In the genomic region with DNA sequence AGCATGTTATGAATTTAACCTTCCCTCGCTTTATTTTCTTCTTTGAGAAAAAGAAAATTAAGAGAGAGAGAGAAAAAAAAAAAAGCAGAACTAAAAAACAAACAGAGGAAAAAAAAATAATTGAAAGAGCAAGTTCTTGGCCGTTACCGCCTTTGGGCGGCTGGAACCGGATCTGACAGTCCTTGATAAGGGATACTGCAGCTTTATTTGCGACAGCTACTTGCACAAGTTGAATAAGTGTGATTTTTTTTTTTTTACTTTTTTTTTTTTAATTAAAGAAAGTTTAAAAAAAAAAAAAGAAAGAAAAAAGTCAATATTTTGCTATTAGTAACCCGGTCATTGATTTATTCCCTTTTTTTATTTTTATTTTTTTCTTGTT, we compare ENCODE assay signal across 11 mouse cellular contexts.
DNase-seq lines count a peak whose midpoint lies in the region; ATAC-seq and TF ChIP-seq lines count a peak whose summit lies in the region.
"Had no signal": no experiment of that assay in that cellular context is flagged by ENCODE, and none has a peak within 500 bp of the region (broad histone marks: within the 10 kb centered on the region; RNA-seq: fewer than 3 reads in every experiment).

No protein-coding gene starts in this region.

- H3K9me3 ChIP-seq in heart, postnatal 0 days (replicated peaks; ENCODE audit: control insufficient read depth, low read length) = no peaks in the 10 kb centered on the region
- no peaks in the 10 kb centered on the region for H3K9me3 ChIP-seq in heart, embryonic 12.5 days (replicated peaks)
- no peaks in the 10 kb centered on the region for H3K9me3 ChIP-seq in liver, embryonic 12.5 days (replicated peaks)

- no peak overlapping the region for H3K27ac ChIP-seq in heart, postnatal 0 days (ENCODE audit: low read depth)
- H3K27ac ChIP-seq in heart, embryonic 12.5 days (ENCODE audit: poor library complexity, severe bottlenecking) = no peak overlapping the region
- peak overlapping the region; percentile 96 for H3K27ac ChIP-seq in liver, embryonic 12.5 days

- no peak for ATAC-seq in heart, postnatal 0 days (ENCODE audit: insufficient read depth, low read depth)
- no peak for ATAC-seq in heart, embryonic 12.5 days (ENCODE audit: insufficient number of reproducible peaks, low FRiP score)
- no peak; the same call in 1 of the 2 replicates for ATAC-seq in liver, embryonic 12.5 days
- ATAC-seq: CD4-positive, CD25-positive, alpha-beta regulatory T cell, adult 4 months had no signal

- peak; percentile 56 for DNase-seq in heart, postnatal 0 days (ENCODE audit: low spot score)
- peak; percentile 65 for DNase-seq in ovary, postnatal 36 days (ENCODE audit: low spot score)
- DNase-seq in ovary, postnatal 10 days (ENCODE audit: low spot score) = no peak
- no peak for DNase-seq in right cerebral cortex, postnatal 4 days
- DNase-seq in thymus, postnatal 0 days (ENCODE audit: low spot score) = no peak
- DNase-seq in thymus, postnatal 10 days (ENCODE audit: low spot score in 2 of 2) = no peak
- DNase-seq: cerebellum, adult 9-11 months; lung, postnatal 14 days had no signal

- TF ChIP-seq CTCF in heart, postnatal 0 days (IDR thresholded peaks at IDR 0.05; ENCODE audit: low read depth) = no peak

- no peak overlapping the region for H3K4me3 ChIP-seq in heart, postnatal 0 days (ENCODE audit: low read depth, low read length)
- H3K4me3 ChIP-seq in heart, embryonic 12.5 days = no peak overlapping the region
- H3K4me3 ChIP-seq in liver, embryonic 12.5 days = peak overlapping the region; percentile 57

- 54% methylated on average over 7 of the region's 7 CpGs for WGBS in heart, postnatal 0 days
- 48% methylated on average over 7 of the region's 7 CpGs for WGBS in heart, embryonic 12.5 days
- whole genome bisulfite sequencing in liver, embryonic 12.5 days (ENCODE audit: insufficient replicate concordance) = 15% methylated on average over 7 of the region's 7 CpGs

- H3K36me3 ChIP-seq in heart, postnatal 0 days (replicated peaks; ENCODE audit: control insufficient read depth, insufficient read depth, low read length) = peaks cover 57% of the 10 kb centered on the region
- H3K36me3 ChIP-seq in heart, embryonic 12.5 days = peaks cover 46% of the 10 kb centered on the region
- peaks cover 41% of the 10 kb centered on the region for H3K36me3 ChIP-seq in liver, embryonic 12.5 days

- H3K4me2 ChIP-seq in heart, postnatal 0 days (ENCODE audit: low read depth, low read length) = no peak overlapping the region
- H3K4me2 ChIP-seq in heart, embryonic 12.5 days = no peak overlapping the region
- H3K4me2 ChIP-seq in liver, embryonic 12.5 days = peak overlapping the region; percentile 66

- no peaks in the 10 kb centered on the region for H3K4me1 ChIP-seq in heart, postnatal 0 days (ENCODE audit: control insufficient read depth, insufficient read depth)
- H3K4me1 ChIP-seq in heart, embryonic 12.5 days (replicated peaks) = peaks cover 5% of the 10 kb centered on the region; the same call in 1 of the 2 replicates
- H3K4me1 ChIP-seq in liver, embryonic 12.5 days = peaks cover 68% of the 10 kb centered on the region

- no peaks in the 10 kb centered on the region for H3K27me3 ChIP-seq in heart, postnatal 0 days (ENCODE audit: control insufficient read depth, insufficient read depth, low read length)
- no peaks in the 10 kb centered on the region for H3K27me3 ChIP-seq in heart, embryonic 12.5 days (replicated peaks)
- no peaks in the 10 kb centered on the region for H3K27me3 ChIP-seq in liver, embryonic 12.5 days (replicated peaks)

- no peak for TF ChIP-seq EP300 in heart, postnatal 0 days (IDR thresholded peaks at IDR 0.05; ENCODE audit: low read depth)

- no peak overlapping the region for H3K9ac ChIP-seq in heart, postnatal 0 days (replicated peaks; ENCODE audit: low read depth, low read length)
- H3K9ac ChIP-seq in heart, embryonic 12.5 days = no peak overlapping the region
- H3K9ac ChIP-seq in liver, embryonic 12.5 days = peak overlapping the region; percentile 76

Comparison
In these comparisons a context has a peak if more than half of its experiments do, and no peak if none do; other contexts are left out.
1. DNase-seq: peak in heart, postnatal 0 days (single experiment) and ovary, postnatal 36 days (single experiment); none in ovary, postnatal 10 days (single experiment), right cerebral cortex, postnatal 4 days (single experiment), thymus, postnatal 0 days (single experiment) and thymus, postnatal 10 days (0 of 2).